Mouse (Mus musculus) layer of hippocampus, adult 8-10 months (tissue): Measurements from ENCODE around the gene Nyap1. TPM values are rescaled to one million over a fixed set of nuclear protein-coding genes. Genes with fewer than 3 reads are reported as not detected.
"Not testable (repeated sequence)": the region's sequence is repeated elsewhere in the genome, so short reads cannot be mapped to it uniquely, and the experiment has no call there.

Experiments used
- DNase-seq, 2 experiments: peaks; one replicate each; pipeline ENCODE4 v3.0.0; 2022; ENCODE audit warnings: low spot score in 2 of 2
- total RNA-seq, 4 experiments: library from RNA; stranded (reverse); gene quantifications; 2 replicates each; pipeline ENCODE4 v1.2.4; 2022

Nyap1 gene
- total RNA-seq, 4 experiments from 2014 or later = 64.7 to 77.5 (median 68.4) TPM

GRCm38 (mm10) chr5:137770709-137771108 is 29.3 kb upstream of the Nyap1 start:
- no peak for DNase-seq

GRCm38 (mm10) chr5:137768475-137768874 is 27.1 kb upstream of the Nyap1 start:
- DNase-seq = no peak

GRCm38 (mm10) chr5:137766270-137766669 is 24.9 kb upstream of the Nyap1 start:
- no peak for DNase-seq

- no peak for DNase-seq
Measured at GRCm38 (mm10) chr5:137764609-137765340, 23.4 kb upstream of the Nyap1 start.

DNA sequence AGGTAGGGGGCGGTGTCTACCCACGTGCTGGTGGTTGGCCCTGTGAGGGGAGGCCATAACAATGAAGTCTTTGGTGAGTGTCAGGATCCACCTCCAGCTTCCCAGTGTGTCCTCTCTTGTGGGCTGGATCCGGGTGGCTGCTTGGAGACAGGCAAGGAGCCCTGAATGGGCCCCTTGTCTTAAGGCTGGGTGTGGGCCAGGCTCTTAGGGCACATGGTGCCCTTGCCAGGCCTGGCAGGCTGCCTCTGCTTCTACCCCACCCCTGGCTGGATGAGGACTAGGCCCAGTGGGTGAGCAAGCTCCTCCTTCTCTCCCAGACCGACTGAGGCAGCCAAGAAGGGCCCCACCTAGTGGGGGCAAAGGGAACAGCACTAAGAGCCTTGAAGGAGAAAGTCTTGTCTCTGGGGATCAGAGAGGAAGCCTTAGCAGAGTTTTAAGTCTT is 18.6 kb upstream of the Nyap1 start:
- DNase-seq = peak; percentile 94

- no peak for DNase-seq
Measured at GRCm38 (mm10) chr5:137758921-137759534, 17.6 kb upstream of the Nyap1 start.

DNA sequence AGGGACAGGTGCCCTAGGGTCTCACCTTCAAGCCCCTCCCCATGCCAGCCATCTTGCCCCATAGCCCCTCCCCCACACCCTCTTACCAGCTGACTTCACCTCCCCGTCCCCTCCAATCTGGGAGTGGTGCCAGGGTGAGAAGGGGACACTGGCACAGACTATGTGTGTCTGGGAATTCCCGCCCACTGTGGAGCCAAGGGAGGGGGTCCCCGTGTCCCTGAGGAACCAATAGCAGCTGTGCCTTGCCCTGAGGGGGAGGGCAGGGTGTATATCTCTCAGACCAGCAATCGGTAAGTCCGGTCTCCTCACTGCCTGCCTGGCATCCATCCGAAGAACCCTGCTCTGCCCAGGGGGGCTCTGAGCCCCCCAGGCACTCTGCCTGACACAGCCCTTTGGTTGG is 16.5 kb upstream of the Nyap1 start:
- DNase-seq = peak; percentile 86 to 94

- peak; percentile 81 to 95 for DNase-seq
Measured at GRCm38 (mm10) chr5:137756882-137757661, 15.7 kb upstream of the Nyap1 start.

GRCm38 (mm10) chr5:137756106-137756505 is 14.7 kb upstream of the Nyap1 start:
- DNase-seq = no peak

GRCm38 (mm10) chr5:137755425-137755824 is 14.0 kb upstream of the Nyap1 start:
- no peak for DNase-seq

DNA sequence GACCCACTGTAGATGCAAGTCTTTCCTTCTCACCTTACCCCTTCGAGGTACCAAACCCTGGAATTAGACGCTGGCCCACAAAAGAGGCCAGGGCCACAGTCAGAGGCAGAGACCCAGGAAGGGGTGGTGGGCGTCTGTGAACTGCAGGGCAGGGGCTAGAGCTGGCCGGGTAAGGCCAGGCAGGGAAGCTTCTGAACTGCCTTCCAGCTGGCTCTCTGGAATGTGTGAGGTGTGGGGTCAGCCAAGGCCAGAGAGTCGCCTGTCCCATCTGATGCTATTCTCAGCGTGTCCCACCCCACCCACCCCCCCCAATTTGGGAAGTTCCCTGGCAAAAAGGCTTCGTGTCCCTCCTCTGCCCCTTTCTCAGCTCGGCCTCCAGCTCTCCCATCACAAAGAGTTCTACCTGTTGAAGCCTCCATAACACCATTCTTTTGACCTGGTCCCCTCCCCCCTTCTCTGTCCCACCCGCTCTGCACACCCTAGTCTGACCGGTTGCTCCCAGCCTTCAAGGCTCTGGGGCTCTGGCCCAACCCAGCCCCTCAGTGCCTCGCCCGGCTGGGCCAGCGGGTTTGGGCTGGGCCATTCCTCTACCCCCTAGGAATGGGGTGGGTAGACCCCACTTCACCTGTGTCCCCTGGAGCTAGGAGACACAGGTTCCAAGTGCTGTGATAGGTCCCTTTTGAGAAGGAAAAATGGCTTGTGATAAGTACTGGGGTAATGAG is 11.9 kb upstream of the Nyap1 start:
- DNase-seq = no peak

- DNase-seq = no peak
Measured at GRCm38 (mm10) chr5:137751988-137752387, 10.6 kb upstream of the Nyap1 start.

GRCm38 (mm10) chr5:137751221-137751887 is 9.9 kb upstream of the Nyap1 start:
- DNase-seq = no peak

- not testable (repeated sequence) for DNase-seq
Measured at GRCm38 (mm10) chr5:137750212-137750611, 8.8 kb upstream of the Nyap1 start.

GRCm38 (mm10) chr5:137749196-137749836 is 7.9 kb upstream of the Nyap1 start:
- DNase-seq = no peak

DNA sequence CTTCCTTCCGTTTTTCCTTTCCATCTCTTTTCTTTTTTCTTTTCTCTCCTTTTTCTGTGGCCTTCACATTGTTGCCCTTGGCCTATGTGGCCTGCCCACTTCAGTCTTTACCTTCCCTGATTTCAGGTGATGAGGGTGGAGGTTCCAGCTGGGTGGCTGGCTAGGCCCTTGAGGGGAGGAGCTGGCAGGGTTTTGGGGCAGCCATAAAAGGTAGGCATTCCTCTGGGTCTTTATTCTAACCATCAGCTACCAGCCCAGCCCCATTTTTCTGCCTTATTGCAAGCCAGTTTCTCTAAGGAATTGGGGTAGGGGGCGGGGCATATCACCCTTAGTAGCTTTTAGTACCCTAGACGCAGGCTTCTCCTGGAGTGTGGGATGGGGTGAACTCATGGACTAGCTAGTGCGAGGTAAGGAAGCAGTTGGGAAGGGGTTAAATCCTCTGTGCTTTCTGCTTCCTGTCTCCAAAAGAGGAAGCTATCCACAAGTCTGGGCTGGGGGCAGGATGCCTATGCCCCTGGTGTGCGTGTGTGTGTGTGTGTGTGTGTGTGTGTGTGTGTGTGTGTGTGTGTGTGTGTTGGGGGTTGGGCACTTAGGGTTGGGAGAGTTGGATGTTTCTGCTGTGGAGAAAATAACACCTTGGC is 6.8 kb upstream of the Nyap1 start:
- no peak for DNase-seq

- no peak for DNase-seq
Measured at GRCm38 (mm10) chr5:137747326-137747961, 6.0 kb upstream of the Nyap1 start.

GRCm38 (mm10) chr5:137746851-137747325 is 5.5 kb upstream of the Nyap1 start:
- no peak for DNase-seq

DNA sequence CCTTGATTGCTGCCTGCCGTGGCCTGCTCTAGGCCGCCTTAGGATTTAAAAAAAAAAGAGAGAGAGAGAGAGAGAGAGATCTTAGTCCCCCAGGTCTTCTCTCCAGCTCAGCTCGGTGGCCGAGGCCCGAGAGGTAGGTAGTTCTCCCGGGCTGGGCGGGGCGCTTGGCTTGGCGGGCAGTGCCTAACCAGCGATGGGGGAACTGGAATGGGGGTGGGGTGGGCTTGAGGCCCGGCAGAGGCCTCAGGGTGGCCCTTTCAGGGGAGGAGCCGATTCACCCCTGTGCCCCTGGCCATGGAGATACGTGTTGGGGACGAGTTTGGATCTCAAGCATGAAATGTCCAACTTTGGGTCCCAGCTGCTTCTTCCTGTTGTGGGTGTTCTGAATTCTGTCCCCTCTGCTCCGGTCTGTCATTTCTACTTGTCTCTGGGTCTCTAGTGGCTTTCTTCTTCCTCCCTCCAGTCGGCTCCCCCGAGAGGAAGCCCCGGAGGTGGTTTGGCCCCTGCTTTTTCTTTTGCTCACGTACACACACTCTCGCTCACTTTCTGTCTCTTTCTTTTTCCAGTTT is 5.0 kb upstream of the Nyap1 start:
- no peak for DNase-seq
